Mouse (Mus musculus) c-Kit-positive CD71-negative TER-119-negative erythroid progenitor cells, embryonic 14.5 days (primary cell): Measurements from ENCODE around the gene Suclg2.

Source experiments
- DNase-seq: peaks from one replicate; pipeline ENCODE4 v3.0.0-alpha.2; 2013; ENCODE audit warnings: low read depth

The Suclg2 gene

DNA sequence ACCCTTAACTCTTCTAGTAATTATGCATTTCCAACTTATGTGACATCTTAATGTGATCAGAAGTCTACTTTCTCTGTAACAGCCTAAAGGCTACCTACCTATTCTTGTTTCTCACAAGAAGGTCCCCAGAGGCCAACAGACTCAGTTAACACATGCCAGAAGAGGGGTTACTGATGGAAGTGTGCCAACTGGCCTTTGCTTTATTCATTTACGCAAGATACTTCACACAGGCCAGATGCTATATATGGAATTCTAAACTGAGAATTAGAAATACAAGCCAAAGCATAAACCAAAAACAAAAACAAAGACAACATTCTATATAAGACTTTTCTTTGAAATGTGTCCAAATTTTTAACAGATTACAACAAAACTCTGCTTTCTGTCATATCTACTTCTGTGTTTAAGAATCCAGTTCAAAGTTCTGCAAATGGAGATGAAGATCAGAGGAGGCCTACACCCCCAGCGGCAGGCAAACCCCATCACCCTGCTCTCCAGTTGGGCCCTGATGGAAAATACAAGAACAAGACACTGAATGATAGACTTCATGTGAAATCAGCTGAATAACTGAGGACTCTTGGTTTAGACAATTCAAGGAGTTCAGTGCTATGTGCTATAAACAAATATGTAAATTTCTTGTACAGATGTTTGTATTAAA is 155.1 kb downstream of the Suclg2 start:
- no peak for DNase-seq

DNA sequence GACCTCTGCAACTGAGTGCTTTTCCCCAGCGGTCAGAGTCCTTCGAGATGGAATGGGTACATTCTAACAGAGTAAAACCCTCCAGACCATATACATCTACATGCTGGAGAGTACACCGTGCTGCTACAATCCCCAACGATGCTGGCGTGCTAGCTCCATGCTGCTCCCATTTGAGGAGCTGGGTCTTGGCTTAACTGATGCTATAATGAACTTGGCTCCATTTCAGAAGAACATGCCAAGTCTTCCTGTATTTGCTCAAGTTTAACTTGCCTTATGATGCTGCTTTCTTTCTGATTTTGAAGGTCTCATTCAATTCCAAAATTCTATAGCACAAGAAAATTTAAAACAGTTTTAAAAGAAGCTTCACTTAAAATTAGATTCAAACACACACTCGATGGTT is 162.3 kb downstream of the Suclg2 start:
- no peak for DNase-seq

DNA sequence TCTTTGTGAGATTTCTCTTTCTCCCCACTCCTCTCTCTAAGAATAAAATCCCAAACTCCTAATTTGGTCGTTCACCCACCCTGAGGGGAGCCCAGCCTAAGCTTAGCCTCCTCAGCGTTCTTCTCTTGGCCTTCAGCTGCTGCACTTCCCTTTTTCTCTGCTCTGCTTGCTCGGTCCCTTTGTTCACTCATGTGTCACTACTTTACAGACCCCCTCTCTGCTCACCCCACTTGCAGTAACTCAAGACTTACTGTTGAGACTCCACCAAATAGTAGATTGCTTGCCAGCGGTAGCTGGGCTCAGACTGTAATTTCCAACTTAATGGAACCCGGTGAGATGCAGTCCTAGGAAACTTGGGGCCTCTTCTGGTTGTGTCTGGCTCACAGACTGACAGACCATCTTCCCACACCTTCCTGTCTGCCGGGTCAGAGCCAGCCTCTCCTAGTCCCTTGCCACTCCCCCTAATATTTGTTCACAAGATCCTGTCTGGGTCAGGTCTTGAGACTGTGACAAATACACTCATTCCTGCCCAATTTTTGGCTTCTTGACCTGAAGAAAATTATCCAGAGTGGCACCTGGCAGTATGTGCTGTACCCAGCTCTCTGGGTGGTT is 166.2 kb downstream of the Suclg2 start:
- peak; percentile 14 for DNase-seq

DNA sequence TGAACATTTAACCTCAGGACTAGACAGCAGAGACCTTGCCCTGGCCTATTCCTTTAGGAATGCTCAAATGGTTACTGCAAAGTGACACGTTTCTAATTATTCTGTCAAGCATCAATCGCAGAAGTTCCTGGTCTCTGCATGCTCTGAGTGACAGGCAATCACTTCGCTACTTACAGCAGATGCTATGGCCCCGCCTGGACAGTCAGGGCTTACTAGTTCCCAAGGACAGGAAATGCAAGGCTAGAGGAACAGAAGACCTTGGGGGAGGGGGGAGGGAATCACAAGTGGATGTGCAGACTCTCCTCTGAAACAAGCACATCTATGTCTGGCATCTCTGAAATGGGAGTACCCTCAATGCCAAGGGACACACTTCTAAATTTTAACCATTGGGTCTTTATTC is 167.6 kb downstream of the Suclg2 start:
- DNase-seq, result no peak

DNA sequence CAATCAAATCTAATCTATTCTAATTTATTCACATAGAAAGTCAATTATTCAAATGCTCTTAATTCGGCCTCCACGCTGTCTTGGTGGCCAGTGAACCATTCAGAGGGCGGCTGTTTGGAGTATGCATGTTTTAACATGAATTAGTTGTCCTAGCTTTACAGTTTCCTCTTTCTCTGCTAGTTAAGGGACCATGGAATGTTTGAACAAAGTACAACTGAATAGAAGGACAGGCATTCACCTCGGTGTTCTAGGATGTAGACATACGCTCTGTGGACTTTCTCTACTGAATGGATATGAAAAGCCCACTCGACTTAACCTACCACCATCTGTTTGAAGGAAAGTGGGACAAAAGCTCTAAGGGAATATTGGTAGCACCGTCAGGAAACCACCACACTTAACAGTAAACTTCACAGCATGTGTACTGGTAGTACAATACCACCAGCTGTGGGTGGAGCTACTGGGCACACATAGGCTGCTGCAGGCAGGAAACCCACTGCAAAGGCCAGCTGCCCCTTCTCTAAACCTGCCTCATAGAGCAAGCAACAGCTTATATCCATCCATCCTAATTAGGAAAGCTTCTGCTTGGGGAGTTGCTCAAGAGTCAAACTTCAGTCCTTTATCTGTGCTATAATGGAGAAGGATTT is 172.3 kb downstream of the Suclg2 start:
- DNase-seq, result no peak

DNA sequence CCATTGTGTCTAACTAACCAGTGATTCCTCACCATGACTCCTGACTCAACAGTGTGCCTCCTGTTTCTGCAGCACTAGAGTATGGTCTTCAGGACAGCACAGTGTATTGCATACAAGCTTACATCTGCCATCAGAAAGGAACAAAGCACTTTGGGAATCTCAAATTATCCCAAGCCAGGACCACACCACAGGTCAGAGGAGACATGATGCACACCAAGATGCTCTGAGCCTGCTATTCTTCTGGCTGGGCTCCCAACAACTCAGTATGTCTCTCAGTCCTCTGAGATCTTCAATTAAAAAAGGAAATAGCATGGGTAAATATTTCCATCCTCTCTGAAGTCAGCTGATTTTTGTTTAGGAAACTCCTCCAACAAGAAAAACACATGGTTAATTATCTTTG is 172.9 kb downstream of the Suclg2 start:
- no peak for DNase-seq

DNA sequence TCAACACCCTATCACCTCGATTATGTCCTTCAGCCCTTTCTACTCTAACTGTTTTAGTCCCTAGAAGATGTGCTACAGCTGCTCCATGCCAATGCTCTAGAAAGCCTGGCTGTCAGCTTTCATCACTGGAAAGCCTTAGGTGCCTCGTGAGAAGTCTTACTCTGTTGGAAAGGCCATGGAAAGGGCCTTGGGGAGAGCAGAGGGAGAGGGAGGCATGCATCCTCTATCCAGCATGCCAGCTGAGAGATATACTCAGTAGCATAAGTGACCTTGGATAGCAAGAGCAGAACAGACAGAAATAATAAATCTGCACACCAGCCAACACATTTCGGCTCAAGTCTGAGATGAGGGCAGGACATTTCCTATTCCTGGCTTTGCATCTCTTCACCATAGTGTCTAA is 173.3 kb downstream of the Suclg2 start:
- DNase-seq, result no peak

DNA sequence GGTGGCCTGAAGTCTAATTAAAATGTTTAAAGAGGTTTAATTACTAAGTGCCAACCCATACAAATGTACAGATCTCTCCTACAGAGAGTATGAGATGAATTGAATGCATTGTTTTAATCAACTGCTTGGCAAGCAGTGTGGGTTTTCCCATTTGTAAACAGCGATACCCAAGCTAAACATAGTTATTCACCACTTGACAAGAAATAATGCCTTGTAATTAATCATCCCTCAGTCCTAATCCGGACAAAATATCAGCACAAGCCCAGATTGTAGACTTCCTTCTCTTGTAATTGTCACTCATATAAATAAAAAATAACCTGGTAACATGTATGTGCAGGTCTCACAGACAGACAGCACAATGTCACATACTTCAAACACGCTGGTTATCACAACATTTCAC is 183.4 kb downstream of the Suclg2 start:
- no peak for DNase-seq

DNA sequence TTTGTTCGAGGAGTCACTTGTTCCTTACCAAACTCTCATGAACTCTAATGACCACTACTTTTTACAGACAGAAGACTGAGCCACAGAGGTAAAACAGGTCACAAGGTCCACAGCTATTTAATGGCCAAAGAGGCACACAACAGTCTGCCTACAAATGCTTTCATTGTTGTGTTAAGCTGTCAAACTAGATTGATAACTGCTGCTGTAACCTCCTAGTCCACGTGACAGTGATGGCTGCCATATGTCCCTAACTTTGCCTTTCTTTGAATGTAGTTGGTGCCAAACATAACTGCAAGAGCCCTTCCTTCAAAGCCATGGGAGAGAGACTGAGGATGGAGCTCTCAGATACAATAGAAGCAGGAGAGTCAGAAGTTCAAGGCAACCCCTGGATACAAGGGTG is 198.8 kb downstream of the Suclg2 start:
- DNase-seq, result no peak

DNA sequence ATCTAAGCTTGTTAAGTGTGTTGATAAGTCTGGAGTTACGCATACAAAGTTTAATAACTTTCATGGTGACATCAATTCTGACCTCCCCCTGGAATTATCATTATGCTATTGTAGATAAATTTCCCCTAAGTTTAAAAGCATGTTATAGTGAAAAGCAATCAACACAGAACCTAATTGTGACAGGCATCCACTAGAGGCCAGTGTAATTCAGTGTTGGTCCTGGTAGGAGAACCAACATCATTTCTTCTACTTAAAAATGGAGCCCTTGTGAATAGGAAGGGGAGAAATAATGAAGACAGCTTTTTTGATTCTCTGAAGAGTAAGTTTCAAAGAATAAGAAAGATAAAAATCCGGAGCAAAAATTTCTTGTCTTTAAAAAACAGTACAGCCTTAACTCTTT is 200.2 kb downstream of the Suclg2 start:
- no peak for DNase-seq

DNA sequence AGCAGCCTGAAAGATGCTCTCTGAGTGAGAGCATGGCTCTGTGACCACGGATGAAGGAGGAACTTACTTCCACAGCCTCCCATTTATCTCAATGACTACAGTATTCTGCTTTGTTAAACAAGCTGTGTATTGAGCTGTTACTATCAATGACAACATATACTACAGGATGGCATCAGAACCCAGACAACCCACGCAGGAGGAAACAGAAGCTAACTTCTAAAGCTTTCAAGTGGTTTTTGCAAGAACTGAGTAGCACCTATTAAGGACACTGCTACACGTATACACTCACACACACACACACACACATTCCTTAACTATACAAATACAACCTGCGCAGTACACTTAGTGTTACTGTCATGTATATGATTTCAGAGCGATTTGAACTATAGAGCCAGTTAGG is 202.9 kb downstream of the Suclg2 start:
- DNase-seq, result no peak

DNA sequence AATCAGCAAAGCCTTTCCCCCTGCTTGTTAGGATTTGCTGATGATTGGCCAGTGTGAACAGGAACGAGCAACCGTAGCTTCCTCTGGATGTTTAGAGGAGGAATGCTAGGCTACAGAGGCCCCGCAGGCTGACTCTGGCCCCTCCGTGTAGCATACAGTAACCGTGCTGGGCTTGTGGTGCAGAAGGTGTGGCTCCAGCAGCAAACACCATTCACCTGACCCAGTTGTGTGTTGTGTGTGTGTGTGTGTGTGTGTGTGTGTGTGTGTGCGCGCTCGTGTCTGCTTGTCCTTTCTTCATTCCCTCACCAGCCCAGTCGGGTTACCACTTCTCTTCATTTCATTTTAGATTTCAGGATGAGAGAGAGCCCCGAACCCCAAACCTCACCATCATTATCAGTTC is 203.9 kb downstream of the Suclg2 start:
- DNase-seq, result no peak

DNA sequence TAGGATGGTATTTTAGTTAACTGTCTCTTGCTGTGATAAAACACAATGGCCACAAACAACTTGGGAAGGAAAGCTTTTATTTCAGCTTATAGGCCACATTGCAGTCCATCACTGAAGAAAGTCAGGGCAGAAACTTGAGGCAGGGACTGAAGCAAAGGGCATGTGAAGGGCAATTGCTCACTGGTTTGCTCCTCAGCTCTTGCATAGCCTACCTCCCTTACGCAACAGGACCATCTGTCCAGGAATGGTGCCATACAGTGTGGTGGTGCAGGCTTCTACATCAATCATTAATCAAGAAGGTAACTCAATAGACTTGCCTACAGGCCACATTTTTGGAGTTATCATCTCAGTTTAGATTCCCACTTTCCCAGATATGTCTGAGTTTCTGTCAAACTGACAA is 206.9 kb downstream of the Suclg2 start:
- no peak for DNase-seq

DNA sequence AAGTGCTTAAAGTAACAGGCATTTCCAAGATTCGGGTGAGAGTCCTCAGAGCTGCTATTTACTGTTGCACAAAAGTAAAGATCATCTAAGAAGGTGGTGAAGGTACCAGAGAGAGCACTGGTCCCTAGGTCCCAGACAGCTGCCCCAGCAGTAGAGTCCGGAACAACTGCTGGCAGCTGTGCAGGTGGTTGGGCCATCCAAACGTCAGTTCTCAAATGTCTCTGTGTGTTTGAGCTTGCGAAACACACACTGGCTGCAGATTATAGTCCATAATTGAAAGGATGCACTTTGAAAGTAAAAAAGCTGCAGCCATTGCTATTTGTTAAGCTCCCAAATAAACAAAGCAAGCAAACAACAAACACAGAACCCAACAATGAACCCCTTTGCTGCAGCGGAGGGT is 217.8 kb downstream of the Suclg2 start:
- no peak for DNase-seq

DNA sequence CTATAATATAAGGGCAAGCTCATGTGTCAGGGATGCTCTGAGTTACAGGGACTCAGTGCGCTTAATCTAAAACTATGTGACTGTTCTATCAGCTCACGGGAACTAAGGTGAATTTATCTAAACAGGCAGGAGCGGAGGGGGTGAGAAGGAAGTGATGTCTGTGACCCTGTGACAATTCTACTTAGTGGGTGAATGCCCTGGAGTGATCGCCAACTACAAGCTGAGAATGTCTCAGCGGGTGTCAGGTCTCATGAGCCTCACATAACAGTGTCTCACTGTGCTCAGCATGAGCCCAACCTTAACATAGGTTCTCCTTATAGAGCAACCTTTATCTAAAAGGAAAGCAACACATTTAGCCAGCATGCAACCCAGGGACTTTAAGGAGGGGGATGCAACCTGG is 219.0 kb downstream of the Suclg2 start:
- DNase-seq, result no peak

DNA sequence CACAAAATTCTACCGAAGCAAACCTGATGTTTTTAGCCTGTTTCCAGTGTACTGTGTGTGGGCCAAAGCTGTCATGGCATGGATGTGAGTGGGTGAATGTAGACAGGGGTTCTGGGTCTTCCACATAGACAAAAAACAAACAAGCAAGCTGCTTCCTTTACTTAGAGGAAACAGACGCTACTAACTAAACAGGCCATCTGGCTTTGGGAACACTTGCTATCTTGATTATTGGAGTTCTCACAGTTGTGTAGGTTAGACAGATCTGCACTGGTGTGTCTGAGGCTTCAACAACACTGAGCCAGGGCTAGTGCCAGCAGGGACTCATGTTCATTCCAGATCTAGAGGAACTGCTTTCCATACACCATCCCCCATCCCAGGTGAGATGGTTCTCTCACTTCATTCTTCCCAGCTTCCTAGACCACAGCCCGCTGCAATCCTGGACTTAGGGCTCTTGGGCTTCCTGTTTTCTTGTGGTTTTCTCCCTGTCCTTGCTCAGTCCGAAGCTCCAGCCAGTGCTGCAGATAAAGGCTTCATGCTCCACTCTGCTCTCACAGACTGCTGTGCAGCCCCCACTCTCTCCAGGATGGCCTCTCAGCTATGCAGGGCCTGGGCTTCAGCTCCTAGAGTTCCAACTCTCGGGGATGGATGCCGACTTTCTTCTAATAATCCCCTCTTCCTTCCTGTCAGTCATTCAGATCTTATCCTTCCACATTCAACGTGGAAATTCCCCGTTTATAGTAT is 226.2 kb downstream of the Suclg2 start:
- no peak for DNase-seq

DNA sequence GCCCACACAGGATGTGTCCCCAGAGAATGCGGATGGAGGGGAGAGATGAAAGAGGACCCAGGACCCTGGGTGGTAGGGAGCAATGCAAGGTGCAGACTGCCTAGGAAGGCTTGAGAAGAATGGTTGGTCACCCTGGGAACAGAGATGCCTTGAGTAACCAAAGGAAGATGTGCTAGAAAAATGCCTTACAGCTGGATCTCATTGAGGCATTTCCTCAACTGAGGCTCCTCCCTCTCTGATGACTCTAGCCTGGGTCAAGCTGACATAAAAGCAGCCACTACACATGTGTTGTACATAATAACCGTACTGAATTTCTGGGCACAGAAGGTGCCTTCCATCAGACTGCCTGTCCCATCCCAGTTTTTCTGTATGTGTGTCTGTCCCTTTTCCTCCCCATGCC is 227.6 kb downstream of the Suclg2 start:
- DNase-seq, result no peak

DNA sequence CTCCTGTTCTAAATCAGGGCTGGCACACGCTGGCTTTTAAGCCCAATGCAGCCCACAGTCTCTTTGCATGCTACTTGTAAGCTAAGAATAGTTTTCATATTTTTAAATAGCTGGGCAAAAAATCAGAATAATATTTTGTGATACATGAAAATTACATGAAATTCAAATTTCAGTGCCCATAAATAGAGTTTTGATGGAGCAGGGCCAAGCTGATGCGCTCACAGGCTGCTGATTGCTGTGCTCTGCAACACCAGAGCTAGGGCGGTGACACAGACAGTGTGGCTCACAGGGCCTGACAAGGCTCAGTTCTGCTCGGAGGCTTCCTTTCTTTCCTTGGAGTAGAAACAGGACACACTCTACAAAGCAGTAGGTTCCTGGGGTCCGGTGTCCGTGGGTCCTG is 232.8 kb downstream of the Suclg2 start:
- no peak for DNase-seq

DNA sequence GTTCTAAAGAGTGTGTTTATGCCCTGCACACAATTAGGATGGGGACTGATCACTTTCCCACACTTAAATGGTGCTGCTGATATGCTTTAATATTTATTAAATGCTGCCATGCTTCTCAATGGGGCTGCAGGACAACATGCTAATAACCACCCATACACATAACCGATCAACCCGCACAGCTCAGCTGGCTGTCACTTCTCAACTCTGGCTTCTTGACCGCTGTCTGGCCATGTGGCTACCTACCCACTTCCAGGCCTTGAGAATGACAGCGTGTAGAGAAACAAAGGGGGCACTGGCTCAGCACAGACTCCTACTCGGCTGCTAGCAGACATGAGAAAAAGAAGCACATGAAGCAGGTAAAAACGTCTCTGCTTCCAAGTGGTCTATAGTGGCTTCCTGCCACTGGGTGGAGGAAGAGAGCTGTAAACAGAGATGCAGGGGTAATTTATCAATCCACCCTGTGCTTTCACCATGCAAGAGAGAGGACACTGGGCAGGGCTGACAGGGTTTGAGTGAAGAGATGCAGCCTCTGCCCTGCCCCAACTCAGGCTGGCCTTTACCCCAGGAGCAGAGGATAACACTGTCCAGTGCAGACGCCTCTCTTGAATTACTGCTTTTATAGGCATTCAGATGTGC is 234.3 kb downstream of the Suclg2 start:
- DNase-seq, result peak; percentile 2

DNA sequence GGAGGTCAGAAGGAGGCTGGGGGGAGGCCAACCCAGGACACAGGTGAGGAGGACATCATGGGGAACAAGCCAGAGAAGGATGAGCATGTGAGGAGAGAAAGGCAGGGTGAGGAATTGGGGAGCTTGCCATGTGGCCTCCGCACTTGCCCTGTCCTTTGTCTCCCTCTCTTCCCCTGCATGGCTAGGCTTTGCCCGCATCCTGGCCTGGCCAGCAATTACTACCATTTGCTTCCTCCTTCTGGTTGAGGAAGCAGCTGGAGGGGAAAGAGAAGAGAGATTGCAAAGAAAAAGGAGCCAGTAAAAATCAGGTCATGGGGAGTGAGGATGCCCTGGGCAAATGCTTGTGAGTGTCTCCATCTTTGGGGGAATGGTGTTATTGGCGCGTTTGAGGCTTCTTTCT is 234.9 kb downstream of the Suclg2 start:
- DNase-seq, result no peak

DNA sequence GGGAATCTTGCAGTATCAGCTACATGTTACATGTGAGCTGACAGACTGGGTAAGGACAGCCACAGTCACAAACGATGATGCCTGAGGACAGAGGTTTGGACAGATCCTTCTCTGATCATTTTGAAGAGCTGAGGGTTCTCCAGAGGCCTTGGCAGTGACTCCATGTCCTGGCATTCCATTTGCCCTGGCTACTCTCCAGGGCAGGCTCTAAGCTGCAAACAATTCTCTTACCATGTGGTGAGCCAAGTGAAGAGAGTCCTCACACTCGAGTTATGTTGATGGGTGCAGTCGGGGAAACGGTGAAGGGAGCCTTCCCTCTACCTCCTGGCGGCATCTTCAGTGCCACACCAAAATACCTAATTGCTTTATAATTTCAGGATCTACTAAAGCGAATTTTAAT is 235.5 kb downstream of the Suclg2 start:
- DNase-seq, result no peak

DNA sequence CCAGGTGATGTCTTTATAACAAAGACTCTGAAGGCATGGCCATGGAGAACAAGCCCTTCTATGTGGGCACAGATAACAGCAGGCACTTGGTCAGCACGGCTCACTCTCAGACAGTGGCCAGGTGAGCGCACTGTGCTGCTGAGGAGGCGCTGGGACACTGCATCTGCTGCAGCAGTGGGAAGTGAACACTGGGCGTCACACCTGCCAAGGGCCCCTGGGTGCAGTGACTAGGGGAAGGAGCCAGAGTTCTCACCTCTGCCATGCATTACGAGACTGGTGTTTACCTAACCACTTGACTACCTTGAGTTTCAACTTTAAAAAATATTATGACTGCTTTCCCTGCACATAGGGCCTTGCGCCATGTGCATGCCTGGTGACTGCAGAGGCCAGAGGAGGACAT is 238.8 kb downstream of the Suclg2 start:
- no peak for DNase-seq

DNA sequence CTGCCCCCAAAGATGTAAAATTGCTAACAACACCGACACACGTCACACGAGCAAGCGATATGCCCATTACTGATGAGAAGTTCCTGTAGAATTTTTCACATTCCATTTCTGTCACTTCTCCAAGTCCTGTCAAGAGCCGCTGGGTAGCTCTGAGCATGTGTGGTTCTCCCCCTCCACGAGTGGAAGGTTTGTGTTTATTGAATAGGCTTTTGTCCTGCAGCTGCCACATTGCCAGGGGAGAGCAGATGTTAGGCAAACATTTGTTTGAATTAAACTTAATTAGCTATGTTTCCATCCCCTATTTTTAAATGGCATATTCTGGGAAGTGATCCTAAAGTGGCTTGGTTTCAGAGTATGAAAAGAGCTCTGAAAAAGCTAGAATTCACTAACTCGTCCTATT is 249.1 kb downstream of the Suclg2 start:
- DNase-seq, result no peak
